Mouse (Mus musculus) spleen, adult 2 months (tissue): ENCODE results near the gene Top2a. TPM values are rescaled to one million over a fixed set of nuclear protein-coding genes. Genes with fewer than 3 reads are reported as not detected.

Experiments
- DNase-seq, 2 experiments: peaks; one replicate each; pipeline versions ENCODE4 v3.0.0 to v3.0.0-alpha.2; 2012 to 2021; ENCODE audit warnings: low spot score in 2 of 2, low read depth in 1 of 2
- H3K27ac ChIP-seq: fragments of 200-500 bp; 2 replicates; pipeline ENCODE4 v1.5.1; 2012; ENCODE audit warnings: low read length, inconsistent platforms; ENCODE audit not compliant: insufficient read depth
- H3K27me3 ChIP-seq: fragments of 200-500 bp; 2 replicates; pipeline ENCODE4 v1.6.1; 2012; ENCODE audit warnings: mild to moderate bottlenecking, moderate library complexity, low read length, inconsistent platforms; ENCODE audit not compliant: control insufficient read depth, insufficient read depth
- H3K36me3 ChIP-seq: fragments of 200-500 bp; 2 replicates; pipeline ENCODE4 v1.6.1; 2012; ENCODE audit warnings: mild to moderate bottlenecking, low read length, inconsistent platforms; ENCODE audit not compliant: control insufficient read depth, insufficient read depth
- H3K4me1 ChIP-seq: fragments of 200-500 bp; 2 replicates; pipeline ENCODE4 v1.6.1; 2011; ENCODE audit warnings: inconsistent platforms; ENCODE audit not compliant: control insufficient read depth, insufficient read depth, insufficient read length
- H3K4me3 ChIP-seq: fragments of 200-500 bp; 2 replicates; pipeline ENCODE4 v1.5.1; 2011; ENCODE audit warnings: mild to moderate bottlenecking, inconsistent platforms; ENCODE audit not compliant: insufficient read depth, insufficient read length; ENCODE audit errors: extremely low read depth
- CTCF ChIP-seq: fragments of 200-500 bp; IDR thresholded peaks from 2 replicates; pipeline ENCODE4 v1.5.1; 2011; ENCODE audit warnings: mild to moderate bottlenecking, inconsistent platforms; ENCODE audit not compliant: insufficient read depth, insufficient read length, insufficient replicate concordance; ENCODE audit errors: extremely low read depth
- POLR2A ChIP-seq: fragments of 200-500 bp; IDR thresholded peaks from 2 replicates; pipeline ENCODE4 v1.6.1; 2011; ENCODE audit warnings: low read depth, low read length, inconsistent platforms
- WGBS: fragments of 180-500 bp; shearing (Covaris S2); methylation state at CpG from one replicate; pipeline ENCODE4 v1.1.7; 2018; 5-methylcytosine and 5-hydroxymethylcytosine counted together
- polyA plus RNA-seq: library from polyadenylated mRNA; depleted of rRNA; stranded (reverse); fragments of >200 nt; gene quantifications from 2 replicates; pipeline ENCODE4 v1.2.3, GENCODE M21; 2012

Top2a gene
- polyA plus RNA-seq, 1 experiment, result 5.4 TPM

DNA sequence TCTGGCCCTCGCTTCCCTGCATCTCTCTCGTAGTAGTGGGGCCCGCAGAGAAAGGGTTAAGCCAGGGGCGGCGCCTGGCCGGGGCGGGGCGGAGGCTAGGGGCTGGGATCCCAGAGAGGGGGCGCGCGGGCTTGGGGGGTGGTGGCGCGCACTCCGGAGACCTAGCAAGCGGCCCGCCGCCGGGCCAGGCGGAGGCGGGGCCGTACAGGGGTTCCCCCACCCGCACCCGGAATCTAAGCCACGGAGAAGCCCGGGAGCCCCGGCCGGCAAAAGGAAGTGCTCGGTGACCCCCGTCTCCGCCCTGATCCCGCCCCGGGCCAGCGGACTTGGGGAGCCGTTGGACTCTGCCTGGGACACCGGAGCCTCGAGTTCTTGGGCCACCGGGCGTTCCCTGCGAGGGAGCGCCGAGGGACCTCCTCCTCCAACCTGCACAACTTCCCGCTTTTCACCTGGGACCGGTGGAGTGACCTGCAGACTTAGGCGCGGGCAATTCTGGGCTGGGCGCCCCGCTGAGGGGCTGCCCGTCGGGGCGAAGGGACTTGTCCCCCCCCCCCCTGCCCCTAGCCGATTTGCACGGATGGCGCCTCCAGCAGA lies 63.6 kb downstream of the Top2a start:
- DNase-seq, result peak in 1 of 2 experiments; percentile 59
- peak overlapping the region; percentile 62 for H3K4me3 ChIP-seq
- peak overlapping the region; percentile 63 for H3K27ac ChIP-seq
- peaks cover 40% of the 10 kb centered on the region for H3K4me1 ChIP-seq
- under 1% methylated on average over 53 of the region's 53 CpGs for WGBS
- H3K36me3 ChIP-seq, result no peaks in the 10 kb centered on the region; the same call in 1 of the 2 replicates
- H3K27me3 ChIP-seq, result no peaks in the 10 kb centered on the region
- TF ChIP-seq CTCF, result no peak
- TF ChIP-seq POLR2A, result no peak

DNA sequence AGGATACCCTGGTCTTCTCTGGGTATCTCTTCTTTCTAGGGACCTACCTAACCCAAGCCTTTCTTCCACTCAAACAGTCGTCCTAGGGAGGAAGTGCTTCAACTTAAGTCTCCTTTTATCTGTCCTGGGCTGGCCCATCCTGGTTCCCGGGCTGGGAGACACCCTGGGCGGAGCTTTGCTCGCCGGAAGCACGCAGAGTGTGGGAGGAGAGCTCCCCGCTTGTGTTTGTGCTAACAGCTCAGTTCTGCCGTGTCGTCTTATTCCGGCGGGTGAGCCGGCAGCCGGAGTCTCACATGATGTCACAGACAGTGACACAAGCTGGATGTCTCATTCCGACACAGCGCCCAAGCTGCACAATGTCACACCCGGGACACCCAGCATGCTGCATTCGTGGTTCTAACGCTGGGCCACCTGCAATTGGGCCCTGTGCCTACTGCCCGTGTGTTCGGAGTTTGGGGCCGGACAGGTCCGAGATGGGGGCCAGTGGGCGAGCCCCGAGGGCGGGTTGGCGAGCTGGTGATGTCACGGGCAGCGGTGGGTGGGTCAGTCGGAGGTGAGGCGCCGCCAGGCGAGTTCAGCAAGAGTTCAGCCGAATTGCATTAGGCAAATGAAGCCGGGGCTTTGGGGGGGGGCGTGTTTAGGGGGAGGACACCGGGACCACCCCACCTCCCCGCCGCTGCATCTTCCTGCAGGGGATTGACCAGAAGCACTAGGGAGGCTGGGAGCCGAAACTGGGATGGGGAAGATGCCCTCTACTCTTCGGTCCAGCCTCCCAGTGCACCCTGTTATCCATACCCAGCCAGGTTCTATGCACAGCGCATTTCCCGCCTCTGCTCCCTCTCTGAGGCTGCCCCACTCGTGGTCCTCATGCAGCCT lies 64.3 kb downstream of the Top2a start:
- peak; percentile 38; the same call in 1 of the 2 replicates for TF ChIP-seq POLR2A
- TF ChIP-seq CTCF, result no peak
- DNase-seq, result peak; percentile 71 to 72
- Histone ChIP-seq H3K27ac (peak overlapping the region; percentile 82), H3K4me1 (peaks cover 42% of the 10 kb centered on the region), H3K4me3 (peak overlapping the region; percentile 62), H3K27me3 (no peaks in the 10 kb centered on the region), H3K36me3 (no peaks in the 10 kb centered on the region; the same call in 1 of the 2 replicates)
- WGBS, result under 1% methylated on average over 43 of the region's 43 CpGs

DNA sequence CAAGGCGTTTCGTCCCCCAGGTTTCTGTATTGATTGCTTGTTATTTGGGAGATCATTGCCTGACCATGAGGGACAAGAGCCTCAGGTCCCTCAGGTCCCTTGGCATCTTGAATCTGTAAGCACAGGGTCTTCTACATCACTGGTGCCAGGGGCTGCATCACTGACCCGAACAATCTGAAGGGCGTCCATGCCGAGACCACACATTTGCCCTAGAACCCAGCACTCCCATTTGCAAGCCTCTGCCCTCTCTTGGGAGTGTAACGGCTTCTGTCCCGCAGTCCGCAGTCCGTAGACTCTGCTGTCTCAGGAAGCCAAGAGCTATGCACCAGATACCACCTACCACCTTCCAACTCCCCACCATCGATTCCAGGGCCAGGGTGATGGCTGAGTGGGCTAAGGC lies 67.6 kb downstream of the Top2a start:
- no peaks in the 10 kb centered on the region for H3K27me3 ChIP-seq
- DNase-seq, result no peak
- no peak overlapping the region for H3K27ac ChIP-seq
- peaks cover 43% of the 10 kb centered on the region for H3K4me1 ChIP-seq
- WGBS, result 82% methylated on average over 10 of the region's 10 CpGs
- peaks cover 3% of the 10 kb centered on the region; the same call in 1 of the 2 replicates for H3K36me3 ChIP-seq
- TF ChIP-seq CTCF, result no peak
- no peak for TF ChIP-seq POLR2A
- H3K4me3 ChIP-seq, result no peak overlapping the region

DNA sequence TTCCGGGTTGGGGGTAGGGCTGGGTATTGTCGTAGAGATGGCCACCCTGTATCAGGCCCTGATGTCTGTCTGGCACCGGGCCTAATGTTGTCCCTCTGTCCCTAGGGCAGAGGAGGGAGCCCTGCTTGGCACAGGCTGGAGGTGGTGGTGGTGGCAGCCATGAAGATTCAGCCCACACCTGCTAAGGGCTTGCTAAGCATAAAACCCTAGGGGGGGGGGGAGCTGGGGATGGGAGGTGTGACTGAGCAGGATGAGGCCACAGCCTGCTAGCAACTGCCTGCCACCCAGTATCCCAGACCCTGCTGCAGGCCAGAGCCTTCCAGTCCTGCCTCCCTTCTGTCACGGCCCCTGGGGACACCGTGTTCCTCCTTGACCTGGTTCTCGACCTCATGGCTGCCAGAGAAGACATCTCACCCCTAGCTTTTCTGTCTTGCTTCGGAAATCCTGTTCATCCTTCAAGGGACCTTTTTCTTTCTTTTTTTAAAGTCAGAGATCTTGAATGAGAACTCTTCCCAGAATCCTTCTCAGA lies 68.2 kb downstream of the Top2a start:
- peaks cover 44% of the 10 kb centered on the region for H3K4me1 ChIP-seq
- no peak for DNase-seq
- no peaks in the 10 kb centered on the region for H3K27me3 ChIP-seq
- no peak for TF ChIP-seq CTCF
- no peak for TF ChIP-seq POLR2A
- 0 out of 2 replicates have a peak overlapping the region, but pooled peaks have one; percentile 4 for H3K27ac ChIP-seq
- WGBS, result 71% methylated on average over 5 of the region's 7 CpGs
- H3K4me3 ChIP-seq, result no peak overlapping the region
- H3K36me3 ChIP-seq, result peaks cover 6% of the 10 kb centered on the region; the same call in 1 of the 2 replicates

DNA sequence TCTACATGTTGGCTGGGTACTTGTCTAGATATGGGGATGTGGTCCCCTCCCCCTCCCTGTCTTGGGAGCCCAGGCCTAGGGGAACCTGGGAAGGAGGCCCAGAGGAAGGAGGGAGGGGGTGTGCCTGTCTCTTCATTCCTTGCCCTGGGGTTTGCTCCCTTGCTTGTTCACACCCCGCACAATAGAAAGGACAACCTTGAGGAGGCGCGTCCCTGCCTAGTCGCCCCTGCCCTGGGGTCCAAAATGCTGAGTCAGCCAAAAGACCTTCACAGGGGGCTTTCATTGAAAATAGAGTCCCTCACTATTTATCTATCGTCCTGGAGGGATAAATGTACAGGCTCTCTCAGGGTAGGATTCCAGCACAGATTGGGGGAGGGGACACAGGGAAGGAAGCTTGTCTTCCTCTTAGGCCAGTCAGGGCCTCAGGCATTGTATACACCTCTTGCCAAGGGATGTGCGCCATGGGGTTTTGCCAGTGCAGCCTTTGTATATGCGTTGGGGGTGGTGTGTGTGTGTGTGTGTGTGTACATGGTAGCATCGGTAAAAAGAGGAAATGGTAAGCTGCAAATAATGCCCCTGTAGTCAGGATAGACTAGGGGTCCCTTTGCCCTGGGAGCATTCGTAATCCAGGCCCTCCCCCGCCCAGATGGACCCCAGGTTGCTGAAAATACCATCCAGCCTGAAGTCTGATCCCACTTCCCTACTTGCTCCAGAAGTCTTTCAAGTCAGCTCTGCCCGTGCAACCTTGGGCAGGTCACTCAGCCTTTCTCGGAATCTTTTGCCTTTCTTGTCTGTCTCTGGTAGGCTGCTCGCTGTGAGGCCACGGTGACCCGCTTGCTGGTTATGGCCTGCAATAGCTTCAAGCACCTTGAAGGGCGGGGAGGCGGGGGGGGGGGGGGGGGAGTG lies 68.9 kb downstream of the Top2a start:
- peak overlapping the region; percentile 47; the same call in 1 of the 2 replicates for H3K27ac ChIP-seq
- 54% methylated on average over 16 of the region's 17 CpGs for WGBS

DNA sequence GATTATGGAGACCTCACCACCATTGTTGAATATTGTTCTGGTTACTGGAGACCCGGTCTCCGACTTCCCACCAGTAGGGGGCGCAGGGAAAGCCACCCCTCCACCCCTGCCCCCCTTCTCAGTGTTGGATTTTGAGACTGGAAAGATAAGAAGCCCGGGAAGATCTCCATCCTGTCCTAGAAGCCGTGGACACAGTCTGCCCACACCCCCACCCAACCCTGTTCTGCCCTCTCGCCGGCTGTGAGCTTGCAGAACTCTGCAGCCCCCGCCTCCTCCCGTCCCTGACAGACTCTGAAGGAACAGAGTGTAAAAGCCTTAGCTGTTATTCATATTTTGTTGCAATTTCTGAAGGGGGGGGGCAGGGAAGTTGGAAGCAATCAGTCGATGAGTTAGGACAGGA lies 69.6 kb downstream of the Top2a start:
- Histone ChIP-seq H3K36me3 (peaks cover 11% of the 10 kb centered on the region), H3K4me3 (no peak overlapping the region), H3K4me1 (peaks cover 50% of the 10 kb centered on the region), H3K27me3 (no peaks in the 10 kb centered on the region), H3K27ac (no peak overlapping the region)
- WGBS, result 22% methylated on average over 10 of the region's 10 CpGs
- no peak for DNase-seq
- TF ChIP-seq CTCF (peak; percentile 62; the same call in 1 of the 2 replicates), POLR2A (no peak)

More for the DNA sequence above, 68.9 kb downstream of the Top2a start:
- peaks cover 49% of the 10 kb centered on the region for H3K4me1 ChIP-seq
- DNase-seq, result no peak
- no peak overlapping the region for H3K4me3 ChIP-seq
- no peak for TF ChIP-seq POLR2A
- no peak for TF ChIP-seq CTCF
- H3K36me3 ChIP-seq, result peaks cover 11% of the 10 kb centered on the region
- no peaks in the 10 kb centered on the region for H3K27me3 ChIP-seq
